Mouse (Mus musculus): ENCODE results near the gene Aff4.
"Not testable (repeated sequence)": the region's sequence is repeated elsewhere in the genome, so short reads cannot be mapped to it uniquely, and the experiment has no call there.

The Aff4 gene

DNA sequence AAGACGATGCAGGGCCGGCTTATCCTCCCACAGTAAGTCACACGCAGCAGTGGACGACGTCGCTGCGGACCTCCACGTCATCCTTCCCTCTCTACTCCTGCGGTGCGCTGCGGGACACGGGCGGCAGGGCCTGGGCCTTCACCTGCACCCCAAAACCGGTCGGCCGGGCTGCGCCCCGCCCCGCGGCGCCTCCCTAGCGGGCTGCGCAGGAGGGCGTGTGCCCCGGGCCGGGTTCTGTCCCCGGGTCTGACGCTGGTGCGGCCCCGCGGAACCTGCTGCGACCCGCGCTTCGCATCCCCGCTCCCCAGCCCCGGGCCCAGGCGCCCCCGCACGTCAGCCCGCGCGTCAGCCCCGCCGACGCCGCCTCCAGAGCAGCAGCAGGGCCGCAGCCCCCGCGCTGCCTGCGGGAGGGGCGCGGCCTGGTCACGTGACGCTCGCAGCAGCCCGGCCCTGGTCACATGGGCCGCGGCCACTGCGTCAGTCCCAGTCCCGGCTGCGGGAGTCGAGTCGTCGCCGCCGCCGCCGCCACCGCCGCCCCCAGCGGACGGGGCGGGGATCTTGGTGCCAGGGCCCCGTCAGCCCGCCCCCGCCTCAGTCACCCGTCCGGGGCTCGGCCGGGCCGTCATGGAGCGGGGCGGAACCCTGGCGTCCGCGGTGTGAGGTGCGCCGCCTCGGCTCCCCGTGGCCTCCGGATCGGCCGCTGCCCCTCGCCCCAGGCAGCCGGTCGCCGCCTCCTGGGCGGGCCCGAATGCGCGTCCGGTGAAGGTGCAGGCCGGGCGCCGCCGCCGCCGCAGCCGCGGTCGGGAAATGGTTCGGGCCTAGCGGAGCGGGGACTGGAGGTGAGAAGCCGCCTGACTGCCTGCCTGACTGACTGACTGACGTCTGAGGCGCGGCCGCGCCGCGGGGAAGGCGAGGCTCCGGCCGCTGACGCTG lies at the start of gene Aff4:
Aff4 (plus strand) TSS at position 543 of the 933 bp plus-strand sequence.
- peak; percentile 75 to 81 for DNase-seq

- DNase-seq = no peak
Measured at GRCm38 (mm10) chr11:53301167-53301515, 49.5 kb upstream of the Aff4 start.

DNA sequence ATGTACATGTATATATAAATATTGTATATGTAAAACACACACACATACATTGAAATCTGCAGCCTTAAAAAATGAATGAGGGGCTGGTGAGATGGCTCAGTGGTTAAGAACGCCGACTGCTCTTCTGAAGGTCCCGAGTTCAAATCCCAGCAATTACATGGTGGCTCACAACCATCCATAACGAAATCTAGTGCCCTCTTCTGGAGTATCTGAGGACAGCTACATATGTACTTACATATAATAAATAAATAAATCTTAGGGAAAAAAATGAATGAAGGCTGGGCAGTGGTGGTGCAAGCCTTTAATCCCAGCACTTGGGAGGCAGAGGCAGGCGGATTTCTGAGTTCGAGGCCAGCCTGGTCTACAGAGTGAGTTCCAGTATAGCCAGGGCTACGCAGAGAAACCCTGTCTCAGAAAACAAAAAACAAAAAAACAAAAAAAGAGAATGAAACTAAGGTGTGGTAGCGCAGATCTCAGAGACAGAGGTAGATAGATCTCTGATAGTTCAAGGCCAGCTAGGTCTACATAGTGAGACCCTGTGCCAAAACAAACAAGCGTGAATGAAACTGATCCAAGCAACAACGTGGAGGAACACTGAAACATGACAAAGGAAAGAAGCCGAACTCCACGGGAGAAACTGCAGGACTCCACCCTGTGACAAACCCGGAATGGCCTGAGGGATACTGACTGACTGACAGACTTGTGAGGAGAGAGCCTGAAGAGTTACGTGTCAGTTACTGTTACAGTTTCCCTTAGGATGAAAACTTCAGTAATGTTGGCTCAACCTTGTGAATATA lies 46.4 kb upstream of the Aff4 start:
- DNase-seq = no peak

DNA sequence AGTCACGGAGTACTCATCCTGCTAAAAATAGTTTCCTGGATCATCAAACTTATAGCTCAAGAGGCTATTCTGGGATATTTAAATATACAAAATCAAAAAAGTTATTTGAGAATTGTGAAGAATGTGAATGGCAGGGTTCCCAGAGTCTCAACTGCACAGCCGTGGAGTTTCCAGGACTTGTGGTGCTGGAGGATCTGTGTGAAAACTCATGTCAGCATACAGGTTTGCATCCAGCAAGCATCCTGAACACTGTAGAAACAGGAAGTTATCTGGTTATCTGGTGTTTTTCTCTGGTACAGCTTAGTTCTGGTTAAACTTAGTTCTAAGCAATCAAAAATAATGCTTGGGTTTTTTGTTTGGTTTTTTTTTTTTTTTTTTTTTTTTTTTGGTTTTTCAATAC lies 43.7 kb upstream of the Aff4 start:
- DNase-seq = no peak

GRCm38 (mm10) chr11:53307558-53308065 lies 43.0 kb upstream of the Aff4 start:
- no peak for DNase-seq

- DNase-seq = no peak
Measured at GRCm38 (mm10) chr11:53308251-53308864, 42.3 kb upstream of the Aff4 start.

DNA sequence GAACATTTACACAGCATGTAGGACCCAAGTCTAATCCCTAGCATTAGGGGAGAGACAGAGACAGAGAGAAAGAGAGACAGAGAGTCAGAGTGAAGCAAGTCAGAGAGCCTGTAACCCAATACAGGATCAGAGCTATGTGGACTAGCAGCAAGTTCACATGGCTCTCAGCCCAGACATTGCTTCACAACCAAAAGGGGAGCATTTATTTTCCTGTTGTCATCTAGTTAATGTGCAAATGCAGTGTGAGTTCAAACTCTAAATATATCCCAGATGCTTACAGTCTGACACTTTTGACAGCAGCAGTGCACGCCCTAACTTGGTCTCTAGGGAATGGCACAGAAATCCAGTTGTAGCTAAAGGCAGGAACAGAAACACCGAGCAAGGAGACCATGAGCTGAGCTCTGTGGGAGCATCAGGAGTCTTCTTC lies 41.7 kb upstream of the Aff4 start:
- no peak for DNase-seq

DNA sequence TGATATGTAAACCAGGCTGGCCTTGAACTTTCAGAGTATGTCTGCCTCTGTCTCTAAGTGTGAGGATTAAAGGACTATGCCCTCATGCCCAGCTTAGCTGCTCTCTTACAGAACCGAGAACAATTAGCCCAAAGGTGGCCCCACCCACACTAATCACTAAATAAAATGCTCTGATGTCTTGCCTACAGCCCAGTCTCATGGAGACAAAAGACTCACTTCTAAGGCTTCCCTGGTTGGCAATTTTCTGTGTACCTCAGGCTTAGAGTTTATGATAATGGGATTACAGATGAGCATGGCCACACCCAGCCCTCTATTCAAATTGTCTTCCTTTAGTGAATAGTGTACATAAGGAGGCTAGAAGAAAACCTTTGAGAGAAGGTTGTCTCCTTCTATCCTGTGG lies 39.2 kb upstream of the Aff4 start:
- no peak for DNase-seq

GRCm38 (mm10) chr11:53312823-53313222 lies 37.8 kb upstream of the Aff4 start:
- DNase-seq = not testable (repeated sequence)

- no peak for DNase-seq
Measured at GRCm38 (mm10) chr11:53314770-53315173, 35.9 kb upstream of the Aff4 start.

DNA sequence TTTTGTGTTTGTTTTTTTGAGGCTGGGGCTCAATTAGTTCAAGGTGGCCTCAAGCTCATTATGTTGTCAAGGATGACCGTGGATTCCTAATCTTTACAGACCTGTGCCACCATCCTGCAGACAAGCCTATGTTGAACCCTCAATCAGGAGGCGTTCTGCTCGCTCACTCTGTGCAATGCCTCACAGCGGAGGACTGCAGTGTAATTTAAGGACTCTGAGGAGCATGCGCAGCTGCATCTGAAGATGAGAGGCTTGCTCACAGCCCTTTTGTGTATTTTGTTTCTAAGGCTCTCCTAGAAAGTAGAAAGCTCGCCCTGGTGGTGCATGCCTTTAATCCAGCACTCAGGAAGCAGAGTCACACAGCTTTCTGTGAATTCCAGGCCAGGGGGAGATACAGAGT lies 33.6 kb upstream of the Aff4 start:
- no peak for DNase-seq

GRCm38 (mm10) chr11:53318041-53318440 lies 32.6 kb upstream of the Aff4 start:
- no peak for DNase-seq

DNA sequence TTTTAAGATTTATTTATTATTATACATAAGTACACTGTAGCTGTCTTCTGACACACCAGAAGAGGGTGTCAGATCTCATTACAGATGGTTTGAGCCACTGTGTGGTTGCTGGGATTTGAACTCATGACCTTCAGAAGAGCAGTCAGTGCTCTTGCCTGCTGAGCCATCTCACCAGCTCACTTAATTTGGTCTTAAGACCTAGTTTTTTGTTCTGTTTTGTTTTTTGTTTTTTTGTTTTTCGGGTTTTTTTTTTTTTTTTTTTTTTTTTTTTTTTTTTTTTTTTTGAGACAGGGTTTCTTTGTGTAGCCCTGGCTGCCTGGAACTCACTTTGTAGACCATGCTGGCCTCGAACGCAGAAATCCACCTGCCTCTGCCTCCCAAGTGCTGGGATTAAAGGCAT lies 32.1 kb upstream of the Aff4 start:
- DNase-seq = not testable (repeated sequence)

DNA sequence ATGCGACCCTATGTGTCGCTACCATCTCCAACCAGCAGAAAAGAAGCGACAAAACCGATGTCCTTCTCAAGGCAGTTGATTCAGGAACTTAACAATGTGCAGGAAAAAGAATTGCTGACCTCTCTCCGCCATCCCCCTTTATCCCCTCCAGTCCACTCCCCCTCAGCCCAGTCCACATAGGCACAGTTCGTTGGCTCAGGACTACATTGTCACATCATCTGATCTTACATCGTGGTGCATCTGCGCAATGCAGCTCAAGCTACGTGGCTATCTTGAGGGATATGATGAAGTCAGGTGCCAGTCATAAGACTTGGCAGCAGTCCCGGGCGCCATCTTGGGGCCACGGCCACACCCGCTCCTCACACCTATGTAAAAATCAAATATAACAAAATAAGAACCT lies 30.8 kb upstream of the Aff4 start:
- not testable (repeated sequence) for DNase-seq

GRCm38 (mm10) chr11:53324512-53324968 lies 26.1 kb upstream of the Aff4 start, which contains the start of gene Zcchc10:
Gene Zcchc10, plus strand, starts transcription at chr11:53324679.
- peak; percentile 70 to 71 for DNase-seq

DNA sequence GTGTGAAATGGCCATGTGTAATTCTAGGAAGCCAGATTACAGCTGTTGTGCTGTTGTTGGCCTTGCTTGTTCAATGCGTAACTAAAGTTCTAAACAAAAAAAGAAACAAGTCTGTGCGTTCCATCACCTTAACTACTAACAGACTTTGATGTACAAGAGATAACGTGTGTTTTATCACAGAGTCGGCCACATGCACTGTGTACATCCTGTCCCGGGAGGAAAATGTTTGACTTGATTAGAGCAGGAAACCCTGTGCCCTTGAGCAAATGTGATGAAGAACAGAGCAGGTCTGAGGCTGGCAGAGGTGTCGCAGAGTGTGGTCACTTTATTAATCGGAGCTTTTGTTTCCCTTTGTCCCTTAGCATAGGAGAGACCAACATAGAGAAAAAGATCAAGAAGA lies 20.3 kb upstream of the Aff4 start:
- no peak for DNase-seq

DNA sequence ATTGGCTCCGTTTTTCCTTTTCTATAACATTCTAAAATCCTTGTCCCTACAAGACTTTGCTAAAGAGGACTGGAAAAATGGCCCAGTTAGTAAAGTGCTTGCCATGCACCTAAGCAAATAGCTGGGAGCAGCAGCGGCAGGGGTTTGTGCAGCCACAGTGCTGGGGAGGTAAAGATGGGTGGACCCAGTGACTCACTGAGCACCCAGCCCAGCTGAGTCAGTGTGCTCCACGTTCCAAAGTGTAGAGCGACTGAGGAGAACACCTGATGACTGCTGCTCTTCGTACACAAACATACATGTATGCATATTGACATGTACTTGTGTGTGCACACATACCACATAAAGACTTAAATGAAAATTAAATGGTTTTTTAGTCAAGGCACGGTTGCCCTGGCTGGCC lies 19.5 kb upstream of the Aff4 start:
- no peak for DNase-seq

GRCm38 (mm10) chr11:53332076-53332680 lies 18.5 kb upstream of the Aff4 start:
- DNase-seq = no peak

GRCm38 (mm10) chr11:53335505-53336181 lies 15.0 kb upstream of the Aff4 start:
- DNase-seq = no peak

DNA sequence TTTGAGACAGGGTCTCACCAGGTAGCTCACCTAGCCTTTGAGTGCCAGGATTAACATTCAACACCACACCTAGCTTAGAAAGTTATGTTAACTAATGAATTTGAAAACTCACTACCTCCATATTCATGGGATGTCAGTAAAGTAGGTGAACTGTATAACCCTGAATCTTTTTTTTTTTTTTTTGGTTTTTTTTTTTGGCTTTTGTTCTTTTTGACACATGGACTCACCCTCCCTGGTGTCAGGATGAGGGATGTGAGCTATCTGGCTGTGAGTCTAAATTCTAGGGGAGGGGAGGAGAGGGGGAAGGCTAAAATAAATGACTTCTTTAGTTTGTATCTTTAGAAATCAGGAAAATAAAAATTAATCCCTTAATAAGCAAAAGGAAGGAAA lies 14.5 kb upstream of the Aff4 start:
- DNase-seq = no peak

DNA sequence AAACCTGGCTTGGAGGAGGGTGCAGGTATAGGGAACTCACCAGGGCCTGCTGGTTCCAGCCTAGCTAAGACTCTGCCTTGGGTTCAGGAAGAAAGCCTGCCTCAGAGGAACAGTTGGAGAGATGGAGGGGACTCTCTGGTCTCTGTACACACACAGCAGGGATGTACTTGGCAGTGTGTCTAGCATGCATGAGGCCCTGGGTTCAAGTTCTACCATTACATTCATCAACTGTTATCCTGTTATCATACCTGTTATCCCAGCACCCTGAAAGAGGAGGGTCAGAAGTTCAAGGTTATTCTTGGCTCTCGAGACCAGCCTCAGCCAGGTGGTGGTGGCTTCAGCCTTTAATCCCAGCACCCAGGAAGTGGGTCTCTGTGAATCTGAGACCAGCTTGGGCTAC lies 13.7 kb upstream of the Aff4 start:
- no peak for DNase-seq

GRCm38 (mm10) chr11:53337684-53338083 lies 12.9 kb upstream of the Aff4 start:
- no peak for DNase-seq

Measured in thymus, adult 18-20 months (tissue).